Mouse (Mus musculus): ENCODE measurements around the gene Mafk.

The Mafk gene

GRCm38 (mm10) chr5:139796001-139796620 lies 4.8 kb downstream of the Mafk start:
- DNase-seq (ENCODE audit: low spot score in 2 of 2): peak; percentile 43 to 72

- DNase-seq (ENCODE audit: low spot score in 2 of 2): peak; percentile 69 to 90
These were observed 5.6 kb downstream of the Mafk start for GRCm38 (mm10) chr5:139796900-139797299.

- peak; percentile 52 to 77 for DNase-seq (ENCODE audit: low spot score in 2 of 2)
These were observed 6.3 kb downstream of the Mafk start for GRCm38 (mm10) chr5:139797473-139798167.

GRCm38 (mm10) chr5:139798168-139798900 lies 7.0 kb downstream of the Mafk start:
- DNase-seq (ENCODE audit: low spot score in 2 of 2): no peak

- no peak for DNase-seq (ENCODE audit: low spot score in 2 of 2)
These were observed 7.7 kb downstream of the Mafk start for GRCm38 (mm10) chr5:139799041-139799440.

GRCm38 (mm10) chr5:139799801-139800590 lies 8.7 kb downstream of the Mafk start:
- no peak for DNase-seq (ENCODE audit: low spot score in 2 of 2)

GRCm38 (mm10) chr5:139801231-139801630 lies 9.9 kb downstream of the Mafk start:
- DNase-seq (ENCODE audit: low spot score in 2 of 2): no peak

GRCm38 (mm10) chr5:139801880-139802279 lies 10.6 kb downstream of the Mafk start:
- DNase-seq (ENCODE audit: low spot score in 2 of 2): no peak

- no peak for DNase-seq (ENCODE audit: low spot score in 2 of 2)
These were observed 11.9 kb downstream of the Mafk start for GRCm38 (mm10) chr5:139803165-139803564.

- DNase-seq (ENCODE audit: low spot score in 2 of 2): no peak
These were observed 12.3 kb downstream of the Mafk start for GRCm38 (mm10) chr5:139803601-139804102.

GRCm38 (mm10) chr5:139804107-139804551 lies 12.8 kb downstream of the Mafk start:
- no peak for DNase-seq (ENCODE audit: low spot score in 2 of 2)

- no peak for DNase-seq (ENCODE audit: low spot score in 2 of 2)
These were observed 13.3 kb downstream of the Mafk start for GRCm38 (mm10) chr5:139804573-139805111.

GRCm38 (mm10) chr5:139805924-139806323 lies 14.6 kb downstream of the Mafk start:
- no peak for DNase-seq (ENCODE audit: low spot score in 2 of 2)

GRCm38 (mm10) chr5:139809397-139809796 lies 18.1 kb downstream of the Mafk start:
- DNase-seq (ENCODE audit: low spot score in 2 of 2): no peak

GRCm38 (mm10) chr5:139811677-139812397 lies 20.5 kb downstream of the Mafk start:
- no peak for DNase-seq (ENCODE audit: low spot score in 2 of 2)

- no peak for DNase-seq (ENCODE audit: low spot score in 2 of 2)
These were observed 21.2 kb downstream of the Mafk start for GRCm38 (mm10) chr5:139812398-139813125.

- DNase-seq (ENCODE audit: low spot score in 2 of 2): no peak
These were observed 21.8 kb downstream of the Mafk start for GRCm38 (mm10) chr5:139813126-139813490.

- DNase-seq (ENCODE audit: low spot score in 2 of 2): peak; percentile 51 to 68
These were observed 22.7 kb downstream of the Mafk start for GRCm38 (mm10) chr5:139813963-139814381.

GRCm38 (mm10) chr5:139815964-139816363 lies 24.7 kb downstream of the Mafk start:
- no peak for DNase-seq (ENCODE audit: low spot score in 2 of 2)

GRCm38 (mm10) chr5:139816445-139816844 lies 25.1 kb downstream of the Mafk start:
- DNase-seq (ENCODE audit: low spot score in 2 of 2): no peak

Data from urinary bladder, adult 18-20 months (tissue).